Mouse (Mus musculus): ENCODE measurements at regions not wholly inside any gene's neighbourhood (a gene's known extent, or its start where the extent isn't known, plus 50 kb on each side); places are given as distances from the start of the nearest gene placed in this dataset.

GRCm38 (mm10) chr2:114784191-114784590 is 129.4 kb upstream of the Dph6 start:
- no peaks in the 10 kb centered on the region for H3K79me2 ChIP-seq (ENCODE audit: control insufficient read depth, insufficient read depth, low read length, poor library complexity)
- no peaks in the 10 kb centered on the region for H3K4me1 ChIP-seq (ENCODE audit: control insufficient read depth in 1 of 2, insufficient read depth in 2 of 2, low read length in 2 of 2)
- H3K9ac ChIP-seq (ENCODE audit: control insufficient read depth, low read depth, low read length, poor library complexity, severe bottlenecking), result no peak overlapping the region
- no peak overlapping the region for H3K4me3 ChIP-seq (ENCODE audit: control insufficient read depth in 1 of 2, insufficient read depth in 1 of 2, low read depth in 2 of 2, low read length in 2 of 2)
- no peaks in the 10 kb centered on the region for H3K36me3 ChIP-seq (ENCODE audit: control insufficient read depth in 1 of 2, insufficient read depth in 2 of 2, low read length in 2 of 2)
- no peaks in the 10 kb centered on the region for H3K9me3 ChIP-seq (replicated peaks; ENCODE audit: insufficient read depth, low read length)
- H3K27me3 ChIP-seq (ENCODE audit: control insufficient read depth in 1 of 2, insufficient read depth in 2 of 2, low read length in 2 of 2), result no peaks in the 10 kb centered on the region
- TF ChIP-seq ZKSCAN1 (IDR thresholded peaks at IDR 0.05; ENCODE audit: low read depth, low read length) (no peak), JUND (IDR thresholded peaks at IDR 0.05; ENCODE audit: low read depth, low read length) (no peak), GATA1 (IDR thresholded peaks at IDR 0.05; ENCODE audit: low read depth, low read length) (no peak), EP300 (IDR thresholded peaks at IDR 0.05; ENCODE audit: low read depth in 1 of 2, low read length in 2 of 2) (no peak), MYC (IDR thresholded peaks at IDR 0.05; ENCODE audit: low read depth, low read length) (no peak), ETS1 (IDR thresholded peaks at IDR 0.05; ENCODE audit: low read depth, low read length) (no peak), USF1 (IDR thresholded peaks at IDR 0.05; ENCODE audit: low read depth, low read length) (no peak), MXI1 (IDR thresholded peaks at IDR 0.05; ENCODE audit: low read depth, low read length) (no peak), SMC3 (IDR thresholded peaks at IDR 0.05; ENCODE audit: low read depth, low read length) (no peak), RCOR1 (IDR thresholded peaks at IDR 0.05; ENCODE audit: low read depth, low read length) (no peak), MYB (IDR thresholded peaks at IDR 0.05; ENCODE audit: low read depth, low read length) (no peak), TAL1 (IDR thresholded peaks at IDR 0.05; ENCODE audit: low read length) (no peak), USF2 (IDR thresholded peaks at IDR 0.05; ENCODE audit: borderline replicate concordance in 1 of 2, insufficient read depth in 1 of 2, low read depth in 1 of 2, low read length in 2 of 2) (no peak), E2F4 (IDR thresholded peaks at IDR 0.05; ENCODE audit: borderline replicate concordance, low read depth, low read length) (no peak), HCFC1 (IDR thresholded peaks at IDR 0.05; ENCODE audit: low read depth, low read length) (no peak), POLR2AphosphoS5 (IDR thresholded peaks at IDR 0.05; ENCODE audit: borderline replicate concordance, low read depth, low read length) (no peak), ELF1 (IDR thresholded peaks at IDR 0.05; ENCODE audit: low read depth, low read length) (no peak), MAFK (IDR thresholded peaks at IDR 0.05; ENCODE audit: borderline replicate concordance, low read depth, low read length) (no peak), TCF12 (IDR thresholded peaks at IDR 0.05; ENCODE audit: low read depth, low read length) (no peak), SIN3A (IDR thresholded peaks at IDR 0.05; ENCODE audit: low read length) (no peak)
- no peak for DNase-seq (ENCODE audit: low read depth, low spot score)
- H3K27ac ChIP-seq (ENCODE audit: control insufficient read depth, low read depth, low read length), result no peak overlapping the region

GRCm38 (mm10) chr2:114788251-114788650 is 133.5 kb upstream of the Dph6 start:
- H3K4me3 ChIP-seq (ENCODE audit: control insufficient read depth in 1 of 2, insufficient read depth in 1 of 2, low read depth in 2 of 2, low read length in 2 of 2), result no peak overlapping the region
- no peaks in the 10 kb centered on the region for H3K36me3 ChIP-seq (ENCODE audit: control insufficient read depth in 1 of 2, insufficient read depth in 2 of 2, low read length in 2 of 2)
- no peaks in the 10 kb centered on the region for H3K4me1 ChIP-seq (ENCODE audit: control insufficient read depth in 1 of 2, insufficient read depth in 2 of 2, low read length in 2 of 2)
- H3K27ac ChIP-seq (ENCODE audit: control insufficient read depth, low read depth, low read length), result no peak overlapping the region
- DNase-seq (ENCODE audit: low read depth, low spot score), result no peak
- no peak overlapping the region for H3K9ac ChIP-seq (ENCODE audit: control insufficient read depth, low read depth, low read length, poor library complexity, severe bottlenecking)
- no peaks in the 10 kb centered on the region; a peak in 1 of 4 replicates for H3K27me3 ChIP-seq (ENCODE audit: control insufficient read depth in 1 of 2, insufficient read depth in 2 of 2, low read length in 2 of 2)
- H3K79me2 ChIP-seq (ENCODE audit: control insufficient read depth, insufficient read depth, low read length, poor library complexity), result no peaks in the 10 kb centered on the region
- H3K9me3 ChIP-seq (replicated peaks; ENCODE audit: insufficient read depth, low read length), result no peaks in the 10 kb centered on the region
- no peak for TF ChIP-seq RAD21 (IDR thresholded peaks at IDR 0.05; ENCODE audit: low read depth, low read length)
- no peak for TF ChIP-seq ELF1 (IDR thresholded peaks at IDR 0.05; ENCODE audit: low read depth, low read length)
- TF ChIP-seq UBTF (IDR thresholded peaks at IDR 0.05; ENCODE audit: borderline replicate concordance, insufficient read depth, low read depth, low read length), result no peak
- no peak for TF ChIP-seq MYB (IDR thresholded peaks at IDR 0.05; ENCODE audit: low read depth, low read length)
- TF ChIP-seq POLR2A (IDR thresholded peaks at IDR 0.05; ENCODE audit: control insufficient read depth in 1 of 2, insufficient read depth in 1 of 2, low read depth in 1 of 2, low read length in 2 of 2, poor library complexity in 1 of 2), result no peak
- TF ChIP-seq USF2 (IDR thresholded peaks at IDR 0.05; ENCODE audit: borderline replicate concordance in 1 of 2, insufficient read depth in 1 of 2, low read depth in 1 of 2, low read length in 2 of 2), result no peak
- no peak for TF ChIP-seq MEF2A (IDR thresholded peaks at IDR 0.05; ENCODE audit: extremely low read depth, insufficient replicate concordance, low read depth, low read length, poor library complexity, severe bottlenecking)
- no peak for TF ChIP-seq HCFC1 (IDR thresholded peaks at IDR 0.05; ENCODE audit: low read depth, low read length)
- no peak for TF ChIP-seq USF1 (IDR thresholded peaks at IDR 0.05; ENCODE audit: low read depth, low read length)
- TF ChIP-seq ZC3H11A (IDR thresholded peaks at IDR 0.05; ENCODE audit: low read depth, low read length), result no peak

Data from MEL (cell line).